Mouse (Mus musculus) MEL (cell line): ENCODE measurements around the gene Grm1. TPM values are rescaled to one million over a fixed set of nuclear protein-coding genes. Genes with fewer than 3 reads are reported as not detected.

Experiments
- DNase-seq: peaks from one replicate; pipeline ENCODE4 v3.0.0; 2011; ENCODE audit warnings: low read depth, low spot score
- H3K27ac ChIP-seq: 2 replicates; pipeline ENCODE4 v1.5.1; 2012; ENCODE audit warnings: low read depth, mild to moderate bottlenecking, control low read depth, low read length, moderate library complexity; ENCODE audit not compliant: control insufficient read depth
- H3K27me3 ChIP-seq, 2 experiments: fragments of 150-350 bp in 1 of 2; sonication (generic) in 1 of 2; 2 replicates each; pipeline ENCODE4 v1.6.1; 2012; ENCODE audit warnings: low read length in 2 of 2, mild to moderate bottlenecking in 2 of 2, improper control_type of control experiment in 1 of 2, moderate library complexity in 1 of 2; ENCODE audit not compliant: insufficient read depth in 2 of 2, control insufficient read depth in 1 of 2
- H3K36me3 ChIP-seq, 2 experiments: 2 replicates each; pipeline ENCODE4 v1.6.1; 2012 to 2014; ENCODE audit warnings: low read length in 2 of 2, improper control_type of control experiment in 1 of 2, inconsistent platforms in 1 of 2, mild to moderate bottlenecking in 1 of 2; ENCODE audit not compliant: insufficient read depth in 2 of 2, control insufficient read depth in 1 of 2
- H3K4me1 ChIP-seq, 2 experiments: fragments of 150-350 bp in 1 of 2; sonication (generic) in 1 of 2; 2 replicates each; pipeline ENCODE4 v1.6.1; 2012; ENCODE audit warnings: low read length in 2 of 2, improper control_type of control experiment in 1 of 2, mild to moderate bottlenecking in 1 of 2; ENCODE audit not compliant: insufficient read depth in 2 of 2, control insufficient read depth in 1 of 2
- H3K4me3 ChIP-seq, 2 experiments: fragments of 150-350 bp in 1 of 2; sonication (generic) in 1 of 2; 2 replicates each; pipeline ENCODE4 v1.5.1; 2012; ENCODE audit warnings: low read depth in 2 of 2, low read length in 2 of 2, mild to moderate bottlenecking in 2 of 2, moderate library complexity in 2 of 2, control low read depth in 1 of 2, improper control_type of control experiment in 1 of 2; ENCODE audit not compliant: control insufficient read depth in 1 of 2, insufficient read depth in 1 of 2
- H3K79me2 ChIP-seq: 2 replicates; pipeline ENCODE4 v1.6.1; 2012; ENCODE audit warnings: mild to moderate bottlenecking, low read length, moderate library complexity; ENCODE audit not compliant: control insufficient read depth, poor library complexity, insufficient read depth
- H3K9ac ChIP-seq: 2 replicates; pipeline ENCODE4 v1.6.1; 2012; ENCODE audit warnings: low read depth, mild to moderate bottlenecking, control low read depth, low read length, moderate library complexity; ENCODE audit not compliant: control insufficient read depth, poor library complexity, severe bottlenecking
- H3K9me3 ChIP-seq: fragments of 150-350 bp; sonication (generic); replicated peaks from 2 replicates; pipeline ENCODE4 v1.6.1; 2012; ENCODE audit warnings: mild to moderate bottlenecking, low read length, improper control_type of control experiment, moderate library complexity; ENCODE audit not compliant: insufficient read depth
- CHD2 ChIP-seq: IDR thresholded peaks from 2 replicates; pipeline ENCODE4 v1.6.1; 2011; ENCODE audit warnings: low read length, improper control_type of control experiment
- CTCF ChIP-seq, 3 experiments: IDR thresholded peaks in 2 of 3; conservative IDR thresholded peaks in 1 of 3; 2 replicates each; pipeline ENCODE4 v1.5.1; 2011 to 2012; ENCODE audit warnings: low read length in 3 of 3, low read depth in 2 of 3, mild to moderate bottlenecking in 2 of 3, improper control_type of control experiment in 1 of 3, inconsistent platforms in 1 of 3, mixed read lengths in 1 of 3, moderate library complexity in 1 of 3; ENCODE audit not compliant: control insufficient read depth in 1 of 3, insufficient read depth in 1 of 3, poor library complexity in 1 of 3, severe bottlenecking in 1 of 3
- ETS1 ChIP-seq: IDR thresholded peaks from 2 replicates; pipeline ENCODE4 v1.6.1; 2012; ENCODE audit warnings: low read depth, mild to moderate bottlenecking, inconsistent platforms, low read length, improper control_type of control experiment, moderate library complexity
- GABPA ChIP-seq: IDR thresholded peaks from 2 replicates; pipeline ENCODE4 v1.6.1; 2012; ENCODE audit warnings: low read depth, mild to moderate bottlenecking, inconsistent platforms, low read length, improper control_type of control experiment, moderate library complexity
- JUND ChIP-seq: IDR thresholded peaks from 2 replicates; pipeline ENCODE4 v1.6.1; 2011; ENCODE audit warnings: low read depth, mild to moderate bottlenecking, improper control_type of control experiment, low read length
- KAT2A ChIP-seq: conservative IDR thresholded peaks from 2 replicates; pipeline ENCODE4 v1.6.1; 2012; ENCODE audit warnings: low read depth, low read length, improper control_type of control experiment, inconsistent platforms
- MAX ChIP-seq: IDR thresholded peaks from 2 replicates; pipeline ENCODE4 v1.6.1; 2011; ENCODE audit warnings: low read length, improper control_type of control experiment
- POLR2A ChIP-seq, 2 experiments: IDR thresholded peaks; 2 replicates each; pipeline ENCODE4 v1.6.1; 2011 to 2012; ENCODE audit warnings: low read length in 2 of 2, mild to moderate bottlenecking in 2 of 2, control low read depth in 1 of 2, improper control_type of control experiment in 1 of 2, low read depth in 1 of 2, moderate library complexity in 1 of 2; ENCODE audit not compliant: control insufficient read depth in 1 of 2, insufficient read depth in 1 of 2, poor library complexity in 1 of 2
- RAD21 ChIP-seq: IDR thresholded peaks from 2 replicates; pipeline ENCODE4 v1.6.1; 2011; ENCODE audit warnings: mild to moderate bottlenecking, low read depth, low read length, improper control_type of control experiment
- TBP ChIP-seq: IDR thresholded peaks from 2 replicates; pipeline ENCODE4 v1.8.0; 2011; ENCODE audit warnings: low read depth, low read length, improper control_type of control experiment
- UBTF ChIP-seq: IDR thresholded peaks from 2 replicates; pipeline ENCODE4 v1.6.1; 2012; ENCODE audit warnings: low read depth, mild to moderate bottlenecking, inconsistent platforms, low read length, improper control_type of control experiment, moderate library complexity, borderline replicate concordance; ENCODE audit not compliant: insufficient read depth
- ZC3H11A ChIP-seq: IDR thresholded peaks from 2 replicates; pipeline ENCODE4 v1.6.1; 2012; ENCODE audit warnings: low read depth, mild to moderate bottlenecking, inconsistent platforms, low read length, improper control_type of control experiment
- ZMIZ1 ChIP-seq: IDR thresholded peaks from 2 replicates; pipeline ENCODE4 v1.6.1; 2012; ENCODE audit warnings: low read depth, mild to moderate bottlenecking, inconsistent platforms, low read length, improper control_type of control experiment, moderate library complexity
- ZNF384 ChIP-seq: IDR thresholded peaks from 2 replicates; pipeline ENCODE4 v1.6.1; 2012; ENCODE audit warnings: low read depth, mild to moderate bottlenecking, inconsistent platforms, low read length, improper control_type of control experiment
- polyA plus RNA-seq, 2 experiments: library from polyadenylated mRNA; stranded (reverse) in 1 of 2; unstranded in 1 of 2; fragments of >175 nt in 1 of 2; fragments of >200 nt in 1 of 2; gene quantifications; 2 replicates each; pipeline versions ENCODE4 v1.2.1 to v1.2.4; 2012; ENCODE audit warnings: low replicate concordance in 2 of 2, low read depth in 1 of 2; ENCODE audit not compliant: insufficient read length in 2 of 2, insufficient read depth in 1 of 2, missing spikeins in 1 of 2
- total RNA-seq: library from RNA; depleted of rRNA; stranded (reverse); fragments of 300-350 nt; gene quantifications from 2 replicates; pipeline ENCODE4 v1.2.3, GENCODE M21; 2012

Grm1 gene
- total and polyA plus RNA-seq, 3 experiments, result not detected

GRCm38 (mm10) chr10:10913621-10914020 lies 168.5 kb downstream of the Grm1 start:
- H3K4me1 ChIP-seq, result no peaks in the 10 kb centered on the region
- H3K27me3 ChIP-seq, result no peaks in the 10 kb centered on the region
- H3K79me2 ChIP-seq, result no peaks in the 10 kb centered on the region
- H3K9ac ChIP-seq, result no peak overlapping the region
- no peak for DNase-seq
- H3K4me3 ChIP-seq, result no peak overlapping the region
- no peaks in the 10 kb centered on the region for H3K36me3 ChIP-seq
- no peak overlapping the region for H3K27ac ChIP-seq
- no peaks in the 10 kb centered on the region for H3K9me3 ChIP-seq
- TF ChIP-seq UBTF (no peak), TBP (no peak), CHD2 (no peak)
- TF ChIP-seq, all 39 proteins: peak for 0

- DNase-seq, result no peak
- TF ChIP-seq MAX, result no peak
- no peaks in the 10 kb centered on the region for H3K4me1 ChIP-seq
- no peak overlapping the region for H3K9ac ChIP-seq
- no peaks in the 10 kb centered on the region for H3K27me3 ChIP-seq
- no peaks in the 10 kb centered on the region for H3K36me3 ChIP-seq
- no peak overlapping the region for H3K4me3 ChIP-seq
- H3K9me3 ChIP-seq, result no peaks in the 10 kb centered on the region
- no peak overlapping the region for H3K27ac ChIP-seq
- H3K79me2 ChIP-seq, result no peaks in the 10 kb centered on the region
These were observed 191.9 kb downstream of the Grm1 start for GRCm38 (mm10) chr10:10890221-10890620.

GRCm38 (mm10) chr10:10888521-10888920 lies 193.6 kb downstream of the Grm1 start:
- H3K9me3 ChIP-seq, result no peaks in the 10 kb centered on the region
- no peak for TF ChIP-seq JUND
- no peak for TF ChIP-seq POLR2A (IDR thresholded peaks at IDR 0.05; ENCODE audit: control insufficient read depth in 1 of 2, insufficient read depth in 1 of 2, low read depth in 1 of 2, low read length in 2 of 2, poor library complexity in 1 of 2)
- TF ChIP-seq ZC3H11A, result no peak
- TF ChIP-seq ETS1, result no peak
- TF ChIP-seq KAT2A, result no peak
- TF ChIP-seq ZNF384, result no peak
- TF ChIP-seq GABPA, result no peak
- no peak for TF ChIP-seq CTCF (IDR thresholded peaks at IDR 0.05 in 2 of 3, conservative IDR thresholded peaks at IDR 0.05 in 1 of 3; ENCODE audit: control insufficient read depth in 1 of 3, insufficient read depth in 1 of 3, low read depth in 2 of 3, low read length in 3 of 3, poor library complexity in 1 of 3, severe bottlenecking in 1 of 3)
- no peak for TF ChIP-seq ZMIZ1
- TF ChIP-seq RAD21, result no peak

More at GRCm38 (mm10) chr10:10888521-10888920, 193.6 kb downstream of the Grm1 start:
- H3K79me2 ChIP-seq, result no peaks in the 10 kb centered on the region
- H3K27me3 ChIP-seq, result no peaks in the 10 kb centered on the region
- H3K9ac ChIP-seq, result no peak overlapping the region
- H3K36me3 ChIP-seq, result no peaks in the 10 kb centered on the region
- H3K4me1 ChIP-seq, result no peaks in the 10 kb centered on the region
- no peak for DNase-seq
- H3K27ac ChIP-seq, result no peak overlapping the region
- no peak overlapping the region for H3K4me3 ChIP-seq
